Mouse (Mus musculus): Measurements from ENCODE around the gene Tub.

GRCm38 (mm10) chr7:108944002-108944401, 6.1 kb upstream of the Tub start:
- TF ChIP-seq CTCF (IDR thresholded peaks at IDR 0.05; ENCODE audit: borderline replicate concordance, insufficient read depth, low read length) (no peak), POLR2A (IDR thresholded peaks at IDR 0.05; ENCODE audit: low read depth, low read length) (no peak)

All from embryonic fibroblast, embryonic 13.5 days (primary cell).